Mouse (Mus musculus): ENCODE results near the gene Gng3.

DNA sequence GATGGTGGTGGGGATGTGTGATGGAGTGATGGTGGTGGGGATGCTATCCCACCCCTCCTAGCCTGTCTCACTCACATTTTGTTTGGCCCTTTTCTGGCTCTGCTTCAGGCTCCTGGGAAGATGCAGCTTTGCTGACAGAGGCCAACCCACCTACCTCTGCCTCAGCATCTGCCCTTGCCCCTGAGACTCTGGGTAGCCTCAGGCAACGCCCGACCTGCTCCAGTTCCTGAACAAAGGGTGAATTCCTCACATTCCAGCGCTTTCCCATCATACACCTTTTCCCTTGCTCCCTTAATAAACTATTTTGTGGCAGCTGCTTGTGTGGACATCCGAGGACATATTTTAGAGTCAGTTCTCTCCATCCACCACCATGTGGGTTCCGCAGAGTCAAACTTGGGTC, 9.4 kb upstream of the Gng3 start:
- TF ChIP-seq CTCF (IDR thresholded peaks at IDR 0.05 in 2 of 3, conservative IDR thresholded peaks at IDR 0.05 in 1 of 3; ENCODE audit: control insufficient read depth in 1 of 3, insufficient read depth in 1 of 3, low read depth in 2 of 3, low read length in 3 of 3, poor library complexity in 1 of 3, severe bottlenecking in 1 of 3) (no peak), MAX (IDR thresholded peaks at IDR 0.05; ENCODE audit: low read length) (no peak), ZNF384 (IDR thresholded peaks at IDR 0.05; ENCODE audit: low read depth, low read length) (no peak), RAD21 (IDR thresholded peaks at IDR 0.05; ENCODE audit: low read depth, low read length) (no peak)
